Mouse (Mus musculus) adrenal gland, postnatal 14 days (tissue): Measurements from ENCODE around the gene Slco4c1. TPM values are rescaled to one million over a fixed set of nuclear protein-coding genes. Genes with fewer than 3 reads are reported as not detected.

ENCODE experiments used
- DNase-seq: peaks from one replicate; pipeline ENCODE4 v3.0.0; 2021; ENCODE audit warnings: mixed read lengths
- long read RNA-seq, 2 experiments: library from polyadenylated mRNA; stranded (forward); transcript quantifications; one replicate each; pipeline ENCODE4 v2.0.0; 2021
- total RNA-seq: library from RNA; stranded (reverse); gene quantifications from 2 replicates; pipeline ENCODE4 v1.2.3, GENCODE M21; 2021

Gene Slco4c1
- 0.08 TPM in 1 of 2 replicates, not detected in the other for total RNA-seq
- long read RNA-seq, experiment 1: 0 reads
- long read RNA-seq, experiment 2: 0 reads

GRCm38 (mm10) chr1:96871528-96872360 is at the start of gene Slco4c1:
Gene Slco4c1 (minus strand): TSS chr1:96872171.
- peak; percentile 21 for DNase-seq

GRCm38 (mm10) chr1:96917333-96917732 is 45.4 kb upstream of the Slco4c1 start:
- DNase-seq: no peak

GRCm38 (mm10) chr1:96883788-96884187 is 11.8 kb upstream of the Slco4c1 start:
- no peak for DNase-seq

- DNase-seq: no peak
Measured at GRCm38 (mm10) chr1:96878572-96878971, 6.6 kb upstream of the Slco4c1 start.

- no peak for DNase-seq
Measured at GRCm38 (mm10) chr1:96876076-96876475, 4.1 kb upstream of the Slco4c1 start.

GRCm38 (mm10) chr1:96874636-96875035 is 2.7 kb upstream of the Slco4c1 start:
- no peak for DNase-seq

GRCm38 (mm10) chr1:96872361-96872693 is 356 bp upstream of the Slco4c1 start:
- DNase-seq: no peak

- no peak for DNase-seq
Measured at GRCm38 (mm10) chr1:96870764-96871307, 1.1 kb downstream of the Slco4c1 start.

- no peak for DNase-seq
Measured at GRCm38 (mm10) chr1:96868722-96869121, 3.2 kb downstream of the Slco4c1 start.

GRCm38 (mm10) chr1:96866002-96866401 is 6.0 kb downstream of the Slco4c1 start:
- no peak for DNase-seq

GRCm38 (mm10) chr1:96864120-96864519 is 7.9 kb downstream of the Slco4c1 start:
- no peak for DNase-seq

- DNase-seq: no peak
Measured at GRCm38 (mm10) chr1:96859995-96860684, 11.8 kb downstream of the Slco4c1 start.

GRCm38 (mm10) chr1:96853541-96853940 is 18.4 kb downstream of the Slco4c1 start:
- no peak for DNase-seq

- DNase-seq: no peak
Measured at GRCm38 (mm10) chr1:96849101-96849500, 22.9 kb downstream of the Slco4c1 start.

- no peak for DNase-seq
Measured at GRCm38 (mm10) chr1:96848606-96849005, 23.4 kb downstream of the Slco4c1 start.

GRCm38 (mm10) chr1:96846727-96847126 is 25.2 kb downstream of the Slco4c1 start:
- no peak for DNase-seq

GRCm38 (mm10) chr1:96805287-96805727 is 66.7 kb downstream of the Slco4c1 start:
- no peak for DNase-seq

GRCm38 (mm10) chr1:96801595-96801994 is 70.4 kb downstream of the Slco4c1 start:
- no peak for DNase-seq

- DNase-seq: no peak
Measured at GRCm38 (mm10) chr1:96794690-96795089, 77.3 kb downstream of the Slco4c1 start.

- no peak for DNase-seq
Measured at GRCm38 (mm10) chr1:96794290-96794689, 77.7 kb downstream of the Slco4c1 start.

- DNase-seq: no peak
Measured at GRCm38 (mm10) chr1:96789268-96789667, 82.7 kb downstream of the Slco4c1 start.

GRCm38 (mm10) chr1:96774174-96774573 is 97.8 kb downstream of the Slco4c1 start:
- DNase-seq: no peak

GRCm38 (mm10) chr1:96773712-96774111 is 98.3 kb downstream of the Slco4c1 start:
- no peak for DNase-seq
